Mouse (Mus musculus): Measurements from ENCODE around the gene Olfr251.
"Not testable (repeated sequence)": the region's sequence is repeated elsewhere in the genome, so short reads cannot be mapped to it uniquely, and the experiment has no call there.

Gene Olfr251

GRCm38 (mm10) chr9:38376786-38377185 is at the start of gene Olfr251:
Gene Olfr251 (plus strand): TSS chr9:38377086.
- no peak for DNase-seq

- no peak for DNase-seq
These were observed 48.1 kb upstream of the Olfr251 start, which contains the start of gene Olfr25 for GRCm38 (mm10) chr9:38328760-38329159. Gene Olfr25 (plus strand): TSS chr9:38329060.

- no peak for DNase-seq
These were observed 28.8 kb upstream of the Olfr251 start, which contains the start of gene Olfr898 for GRCm38 (mm10) chr9:38348111-38348510. Gene Olfr898 (plus strand): TSS chr9:38348411.

GRCm38 (mm10) chr9:38366596-38366995 is 10.3 kb upstream of the Olfr251 start, which contains the start of gene Olfr250:
Gene Olfr250 (plus strand): TSS chr9:38366896.
- DNase-seq = no peak

GRCm38 (mm10) chr9:38401398-38401797 is 24.5 kb downstream of the Olfr251 start, which contains the start of gene Olfr147:
Gene Olfr147 (plus strand): TSS chr9:38401698.
- no peak for DNase-seq

- DNase-seq = not testable (repeated sequence)
These were observed 30.6 kb downstream of the Olfr251 start for GRCm38 (mm10) chr9:38407502-38407901.

GRCm38 (mm10) chr9:38413502-38413901 is 36.6 kb downstream of the Olfr251 start:
- peak; percentile 27 for DNase-seq

GRCm38 (mm10) chr9:38423801-38424200 is 46.9 kb downstream of the Olfr251 start:
- DNase-seq = no peak

- DNase-seq = no peak
These were observed 50.1 kb downstream of the Olfr251 start for GRCm38 (mm10) chr9:38427026-38427425.

GRCm38 (mm10) chr9:38429155-38429554 is 52.3 kb downstream of the Olfr251 start, which contains the start of gene Olfr901:
Gene Olfr901 (plus strand): TSS chr9:38429455.
- DNase-seq = no peak
